Mouse (Mus musculus): ENCODE results near the gene Fgfr2.

DNA sequence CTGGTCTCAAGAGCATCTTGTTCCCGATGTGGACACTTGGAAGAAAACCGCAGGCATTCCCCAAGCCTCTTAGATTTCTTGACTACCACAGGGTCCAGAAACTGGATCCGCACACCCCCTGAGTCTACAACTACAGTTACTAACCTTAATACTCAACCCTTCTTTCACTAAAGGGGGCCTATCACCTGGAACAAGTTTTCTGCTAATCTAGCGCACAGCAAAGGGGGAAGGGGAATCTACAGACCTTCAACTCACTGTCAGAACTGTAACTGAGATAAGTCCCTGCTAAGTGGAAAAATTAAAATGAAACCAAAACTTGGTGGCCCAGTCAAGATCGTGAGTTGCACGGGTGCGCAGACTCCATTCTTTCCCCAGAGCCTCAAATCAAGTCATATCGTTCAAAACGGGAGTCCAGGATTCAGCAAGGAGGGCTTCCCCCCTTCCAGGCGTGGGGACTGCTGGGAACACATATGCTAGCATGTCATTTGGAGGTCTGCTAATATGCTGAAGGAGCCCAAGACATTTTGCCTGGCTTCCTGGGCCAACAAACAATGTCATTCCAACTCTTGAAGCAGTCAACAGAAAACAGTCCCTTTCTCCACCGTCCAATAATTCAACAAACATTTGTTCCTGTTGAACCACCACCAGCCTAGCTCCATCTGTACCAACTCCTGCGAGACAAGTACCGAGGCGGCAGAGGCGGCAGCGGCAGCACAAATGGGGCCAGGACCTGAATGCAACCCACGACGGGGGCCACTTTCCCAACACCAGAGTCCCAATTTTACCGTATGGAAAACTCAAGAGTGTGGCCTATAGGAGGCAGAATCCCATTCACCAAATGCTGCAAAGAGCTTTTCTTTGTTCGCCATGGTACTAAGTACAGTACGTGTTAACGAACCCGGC is 311.2 kb downstream of the Fgfr2 start:
- TF ChIP-seq MAFK (IDR thresholded peaks at IDR 0.05; ENCODE audit: insufficient read depth, low read depth, low read length) (no peak), ZC3H11A (IDR thresholded peaks at IDR 0.05; ENCODE audit: borderline replicate concordance, low read depth, low read length) (no peak), CHD2 (IDR thresholded peaks at IDR 0.05; ENCODE audit: low read depth, low read length) (no peak), HCFC1 (IDR thresholded peaks at IDR 0.05; ENCODE audit: borderline replicate concordance, insufficient read depth, low read length) (no peak)
